Mouse (Mus musculus) megakaryocyte-erythroid progenitor cell, adult 5-6 weeks (primary cell): Measurements from ENCODE around the gene Ccdc177. TPM values are rescaled to one million over a fixed set of nuclear protein-coding genes. Genes with fewer than 3 reads are reported as not detected.

Experiments
- ATAC-seq: replicated peaks from 2 replicates; pipeline ENCODE4 v1.8.0; 2016; ENCODE audit warnings: mild to moderate bottlenecking, inconsistent platforms; ENCODE audit not compliant: severe bottlenecking, poor library complexity, low FRiP score, low TSS enrichment
- total RNA-seq, 2 experiments: library from RNA; stranded (forward) in 1 of 2; stranded (reverse) in 1 of 2; fragments of 200-1000, 215-1000 nt in 1 of 2; fragments of >200 nt in 1 of 2; fragmentation: Nextera tagmentation in 1 of 2; gene quantifications; 2 replicates each; pipeline ENCODE4 v1.2.3; 2014 to 2017

The Ccdc177 gene
- total RNA-seq, 2 experiments from 2014 or later, result not detected

- ATAC-seq, result no peak
Observed at GRCm38 (mm10) chr12:80746031-80746813, 14.3 kb downstream of the Ccdc177 start.

DNA sequence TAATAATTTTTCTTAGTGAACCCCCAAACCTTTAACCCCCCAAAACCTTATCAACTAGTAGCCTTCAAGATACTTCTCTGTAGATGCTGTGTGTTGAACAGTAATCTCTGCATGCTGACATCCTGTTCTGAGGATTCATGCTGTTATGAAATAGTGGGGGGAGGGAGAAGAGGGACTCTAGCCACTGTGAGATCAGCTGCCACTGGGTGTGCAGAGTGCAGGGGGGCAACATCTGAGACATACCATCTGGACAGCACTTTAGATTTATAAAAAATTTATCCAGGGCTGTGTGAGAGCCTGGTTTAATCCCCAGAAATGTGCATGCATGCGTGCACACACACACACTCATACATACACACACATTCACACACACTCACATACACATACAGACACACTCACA lies 15.9 kb downstream of the Ccdc177 start:
- no peak for ATAC-seq

- 0 out of 2 replicates have a peak, but pooled peaks have one; percentile 43 for ATAC-seq
Observed at GRCm38 (mm10) chr12:80739482-80739881, 21.0 kb downstream of the Ccdc177 start.

DNA sequence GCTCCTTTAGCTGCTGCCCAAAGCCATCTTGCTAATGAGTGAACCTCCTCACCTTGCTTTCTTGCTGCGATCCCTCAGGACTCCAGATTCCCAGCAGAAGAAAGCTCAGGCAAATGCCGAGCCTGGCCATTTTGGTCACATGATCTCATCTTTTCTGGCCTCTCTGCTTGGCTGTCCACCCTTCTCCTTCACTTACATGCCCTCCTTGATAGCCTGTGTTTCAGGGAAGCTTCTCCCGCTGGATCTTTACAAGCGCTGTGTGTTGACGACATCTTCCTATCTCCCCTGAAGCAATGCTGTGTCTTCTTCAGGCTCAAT lies 23.2 kb downstream of the Ccdc177 start:
- no peak for ATAC-seq

GRCm38 (mm10) chr12:80736464-80737282 lies 23.8 kb downstream of the Ccdc177 start:
- no peak for ATAC-seq

GRCm38 (mm10) chr12:80734526-80735470 lies 25.7 kb downstream of the Ccdc177 start:
- no peak for ATAC-seq

DNA sequence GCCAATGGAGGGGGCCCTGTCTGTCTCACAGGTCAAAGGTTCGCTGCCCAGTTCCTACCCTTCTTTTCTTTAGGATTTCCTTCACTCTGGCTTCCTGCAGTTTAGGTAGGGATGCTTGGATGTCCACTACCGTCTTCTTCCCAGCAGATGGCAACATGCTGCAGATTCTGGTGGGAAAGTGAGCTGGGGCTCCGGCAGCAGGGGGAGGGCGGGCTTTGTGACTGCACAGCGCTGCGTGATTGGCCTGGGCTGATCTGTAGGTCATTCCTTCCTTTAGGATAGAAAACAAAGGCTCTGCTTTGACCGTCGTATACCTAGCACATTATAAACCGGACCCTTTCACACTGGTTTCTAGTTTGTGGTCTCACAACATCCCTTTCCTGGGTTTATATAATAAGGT lies 29.9 kb downstream of the Ccdc177 start:
- peak; percentile 72 for ATAC-seq

GRCm38 (mm10) chr12:80729758-80730530 lies 30.5 kb downstream of the Ccdc177 start:
- no peak for ATAC-seq

DNA sequence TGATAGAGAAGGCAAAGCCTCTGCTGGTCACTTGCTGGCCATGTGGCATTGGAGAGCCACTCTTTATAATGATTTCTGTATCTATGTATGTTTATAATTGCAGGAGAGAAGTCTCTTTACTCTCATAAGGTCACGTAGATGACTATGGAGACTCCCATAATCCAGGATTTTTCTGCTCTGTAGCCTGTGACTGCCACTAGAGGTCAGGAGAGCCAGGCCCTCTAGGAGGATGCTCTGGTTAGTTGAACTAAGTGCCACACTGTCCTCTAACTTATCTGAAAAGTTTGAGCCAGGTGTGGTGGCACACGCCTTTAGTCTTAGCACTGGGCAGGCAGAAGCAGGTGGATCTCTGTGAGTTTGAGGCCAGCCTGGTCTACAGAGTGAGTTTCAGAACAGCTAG lies 31.7 kb downstream of the Ccdc177 start:
- no peak for ATAC-seq

GRCm38 (mm10) chr12:80728207-80728606 lies 32.3 kb downstream of the Ccdc177 start:
- ATAC-seq, result peak; percentile 59

DNA sequence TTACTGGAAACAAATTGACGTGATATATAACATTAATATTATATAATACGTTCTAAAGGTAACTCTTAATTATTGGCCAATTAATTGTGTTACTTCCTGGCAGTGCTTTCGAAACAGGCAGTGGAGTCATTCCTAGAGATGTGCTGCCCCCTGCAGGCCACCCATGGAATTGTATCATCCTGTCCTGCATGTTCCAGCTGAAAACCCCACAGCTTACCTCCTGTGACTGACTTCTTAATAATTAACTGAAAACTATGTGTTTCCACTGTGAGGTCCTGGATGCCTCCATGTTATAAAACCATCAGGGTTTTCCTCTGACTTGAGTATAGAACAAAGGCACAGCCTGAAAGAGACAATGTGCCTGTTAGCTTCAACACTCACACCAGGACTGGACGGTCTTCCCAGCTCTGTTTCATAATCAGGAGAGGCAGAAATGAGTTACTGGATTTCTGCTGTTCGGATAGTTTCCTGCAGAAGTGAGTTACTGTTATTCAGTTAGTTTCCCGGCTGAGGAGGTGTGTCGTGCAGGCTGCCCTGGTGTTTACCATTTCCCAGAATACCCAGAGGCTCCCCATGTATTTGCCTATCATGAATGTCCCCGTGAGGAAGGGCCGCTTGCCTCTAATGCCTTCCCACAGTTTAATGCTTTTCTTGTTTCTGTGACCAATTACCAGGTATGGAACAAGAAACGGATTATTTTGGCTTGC lies 35.5 kb downstream of the Ccdc177 start:
- peak; percentile 75 for ATAC-seq

DNA sequence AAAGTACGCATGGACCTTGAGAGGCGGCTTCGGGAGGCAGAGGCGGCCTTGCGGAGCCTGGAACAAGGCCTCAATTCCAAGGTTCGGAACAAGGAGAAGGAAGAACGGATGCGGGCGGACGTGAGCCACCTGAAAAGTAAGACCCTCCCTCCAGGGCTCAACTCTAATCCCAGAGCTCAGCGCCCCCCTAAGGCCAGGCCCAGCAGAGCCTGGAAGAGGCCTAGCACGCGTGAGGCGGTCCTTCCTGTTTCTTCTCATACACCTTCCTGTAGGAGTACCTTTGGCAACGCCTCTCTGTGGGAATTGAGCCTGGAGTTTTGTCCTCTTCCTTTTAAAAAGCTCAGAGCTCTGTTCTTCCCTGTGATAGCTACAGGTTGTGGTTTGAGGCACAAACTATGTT lies 39.0 kb downstream of the Ccdc177 start:
- no peak for ATAC-seq

DNA sequence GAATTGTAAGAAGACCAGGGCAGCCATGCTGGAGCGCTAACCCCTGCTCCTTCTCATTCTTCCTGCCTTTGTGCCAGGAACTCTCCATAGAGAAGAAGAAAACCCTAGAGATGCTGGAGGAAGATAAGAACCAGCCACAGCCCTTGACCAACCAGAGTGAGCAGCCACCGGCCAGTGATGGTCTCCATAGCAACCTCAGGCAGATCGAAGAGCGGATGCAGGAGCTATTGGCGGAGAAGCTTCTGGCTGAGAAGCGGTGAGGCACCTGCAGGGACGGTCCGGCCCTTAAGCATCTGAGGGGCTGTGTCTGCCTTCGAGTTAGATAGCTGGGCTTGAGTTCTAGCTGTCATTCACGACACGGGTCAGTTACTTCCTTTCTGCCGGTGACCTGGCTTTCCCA lies 40.0 kb downstream of the Ccdc177 start:
- no peak for ATAC-seq

DNA sequence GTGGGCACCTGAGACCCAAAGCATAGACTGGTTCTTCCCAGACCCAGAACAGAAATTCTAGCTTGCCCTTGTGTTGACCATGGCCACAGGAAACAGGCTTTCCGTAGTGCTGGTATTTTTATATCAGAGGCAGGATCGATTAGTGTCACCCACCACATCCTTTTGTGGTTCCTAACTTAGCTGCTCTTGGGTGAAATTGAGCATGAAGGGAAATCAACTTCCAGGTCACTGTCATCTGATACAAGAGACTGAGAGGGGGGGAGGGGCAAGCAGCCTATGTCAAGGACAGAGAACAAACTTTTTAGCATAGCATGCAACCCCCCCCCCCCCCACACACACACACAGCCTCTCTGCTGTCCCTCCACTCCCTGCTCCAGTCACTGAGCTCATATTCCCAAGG lies 41.3 kb downstream of the Ccdc177 start:
- no peak for ATAC-seq

- no peak for ATAC-seq
Observed at GRCm38 (mm10) chr12:80715915-80716314, 44.6 kb downstream of the Ccdc177 start.

DNA sequence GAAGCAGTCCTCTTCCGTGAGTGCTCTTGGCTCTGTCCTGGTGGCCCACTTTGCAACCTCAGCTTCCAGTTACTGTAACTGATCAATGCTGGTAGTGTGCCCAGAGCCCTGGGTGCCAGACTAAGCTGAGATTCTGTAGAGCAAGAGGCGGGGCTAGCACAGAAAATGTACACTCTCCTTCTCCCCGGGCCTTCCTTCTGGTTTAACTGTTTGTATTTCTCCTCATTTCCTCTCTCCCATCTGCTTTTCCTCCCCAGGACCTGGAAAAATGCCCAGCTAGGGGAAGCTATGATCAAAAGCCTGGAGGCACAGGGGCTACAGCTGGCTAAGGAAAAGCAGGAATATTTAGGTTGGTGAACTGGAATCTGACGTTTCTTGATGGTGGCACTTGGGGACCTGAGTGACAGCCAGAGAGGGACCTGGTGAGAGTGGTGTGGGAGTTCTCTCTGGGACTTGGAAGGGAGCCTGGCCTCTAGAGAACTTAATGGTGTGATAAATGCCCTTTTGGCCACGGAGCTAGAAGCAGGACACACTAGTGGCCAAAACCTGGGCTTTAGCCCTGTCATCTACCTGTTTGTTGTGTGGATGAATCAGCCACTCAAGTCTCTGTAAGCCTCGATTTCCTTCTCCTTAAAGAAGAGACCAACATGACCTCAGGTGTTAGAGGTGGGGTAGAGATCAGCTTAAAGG lies 53.4 kb downstream of the Ccdc177 start:
- no peak for ATAC-seq

DNA sequence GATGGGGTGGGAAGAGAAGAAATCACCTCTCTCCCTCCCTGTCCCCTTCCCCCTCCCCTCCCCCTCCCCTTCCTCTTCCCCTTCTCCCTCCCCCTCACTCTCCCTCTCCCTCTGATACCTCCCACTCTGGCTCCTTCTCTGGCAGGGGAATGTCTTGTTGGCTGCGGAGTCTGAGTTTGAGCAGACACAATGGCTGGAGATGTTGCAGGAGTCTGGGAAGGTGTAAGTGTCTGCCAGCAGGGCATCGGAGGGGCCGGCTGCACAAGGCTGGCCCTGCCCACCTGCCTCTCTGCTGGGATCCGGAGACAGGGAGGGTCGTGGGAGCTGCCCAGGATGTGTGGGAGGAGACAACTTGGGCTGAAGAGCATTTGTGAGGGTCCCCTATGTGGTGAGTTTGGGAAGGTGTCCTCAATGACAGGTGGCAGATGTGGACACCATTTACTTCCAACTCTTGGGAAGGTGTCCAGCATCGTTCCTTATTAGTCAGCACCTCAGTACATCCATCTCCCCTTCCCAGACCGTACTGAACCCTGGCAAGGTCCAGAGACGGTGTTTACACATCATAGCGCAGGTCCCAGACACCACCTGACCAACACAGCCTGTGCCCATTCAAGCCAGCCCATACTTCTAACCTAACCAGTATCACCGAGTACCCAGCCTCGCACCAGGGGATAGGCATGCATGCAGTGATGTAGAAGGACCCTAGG lies 54.1 kb downstream of the Ccdc177 start:
- no peak for ATAC-seq
